In the genomic region with DNA sequence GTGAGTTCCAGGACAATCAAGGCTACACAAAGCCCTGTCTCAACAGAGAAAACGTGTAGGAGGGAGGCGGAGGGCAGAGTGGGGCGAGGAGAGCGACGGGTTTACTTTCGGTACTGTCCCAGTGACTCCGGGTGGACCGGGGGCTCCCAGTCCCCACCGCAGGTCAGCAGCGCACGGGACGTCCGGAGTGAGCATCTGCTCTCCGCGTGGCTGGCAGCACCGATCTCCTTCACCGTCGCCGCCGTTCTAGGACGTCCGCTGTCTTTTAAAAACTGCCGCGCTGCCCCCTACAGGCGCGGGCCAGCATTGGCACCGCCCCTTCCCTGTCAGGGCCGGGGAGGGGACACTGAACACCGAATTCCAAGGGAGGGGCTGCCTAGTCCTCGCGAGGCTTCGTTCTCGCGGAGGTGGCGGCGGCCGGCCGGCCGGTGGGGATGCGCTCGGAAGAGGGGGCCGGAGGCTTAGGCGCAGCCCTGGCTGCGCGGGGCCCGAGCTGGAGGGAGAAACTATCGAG, we compare ENCODE assay signal across 8 mouse cellular contexts. TPM values are rescaled to one million over a fixed set of nuclear protein-coding genes. Genes with fewer than 3 reads are reported as not detected.
DNase-seq lines count a peak whose midpoint lies in the region; ATAC-seq lines count a peak whose summit lies in the region.

TSS of gene Upf3a (plus strand) at position 366 of the 514 bp plus-strand sequence.

- WGBS in hindbrain, embryonic 16.5 days, result under 1% methylated on average over 43 of the region's 47 CpGs
- under 1% methylated on average over 47 of the region's 47 CpGs for WGBS in macrophage (ENCODE audit: missing documents)

- H3K9ac ChIP-seq in hindbrain, embryonic 16.5 days (ENCODE audit: low read depth, low read length), result peak within 1 kb of the TSS; percentile 98

- peaks cover 7% of the 10 kb centered on the region for H3K4me1 ChIP-seq in hindbrain, embryonic 16.5 days (ENCODE audit: control insufficient read depth, insufficient read depth, low read depth, low read length)

- H3K79me2 ChIP-seq in macrophage (ENCODE audit: inconsistent target), result peaks cover 9% of the 10 kb centered on the region; the same call in 1 of the 2 replicates

- no peaks in the 10 kb centered on the region for H3K27me3 ChIP-seq in hindbrain, embryonic 16.5 days (replicated peaks; ENCODE audit: control insufficient read depth, insufficient read depth, low read length)

- H3K4me3 ChIP-seq in hindbrain, embryonic 16.5 days (ENCODE audit: low read length), result peak within 1 kb of the TSS; percentile 72
- H3K4me3 ChIP-seq in macrophage (ENCODE audit: inconsistent target), result peak within 1 kb of the TSS; percentile 59

- peaks cover 16% of the 10 kb centered on the region for H3K36me3 ChIP-seq in hindbrain, embryonic 16.5 days (ENCODE audit: control insufficient read depth, insufficient read depth, low read length)
- H3K36me3 ChIP-seq in macrophage (ENCODE audit: inconsistent target), result peaks cover 17% of the 10 kb centered on the region

- H3K4me2 ChIP-seq in hindbrain, embryonic 16.5 days (ENCODE audit: low read length), result peak within 1 kb of the TSS; percentile 93

- ATAC-seq in hindbrain, embryonic 16.5 days, result peak; percentile 95

- peak; percentile 93 for DNase-seq in T-cell, adult 2 months (ENCODE audit: low spot score)
- peak; percentile 83 to 88 for DNase-seq in cerebellum, postnatal 36 days
- peak; percentile 91 for DNase-seq in gastrocnemius, adult 18-20 months (ENCODE audit: low spot score)
- peak; percentile 79 to 89 for DNase-seq in left cerebral cortex, adult 18-20 months (ENCODE audit: low spot score in 2 of 2)
- peak; percentile 93 for DNase-seq in right cerebral cortex, adult 18-20 months
- DNase-seq in urinary bladder, postnatal 10 days (ENCODE audit: low spot score), result peak; percentile 66

- peak within 1 kb of the TSS; percentile 100 for H3K27ac ChIP-seq in hindbrain, embryonic 16.5 days (ENCODE audit: low read depth, low read length)
- no peak within 1 kb of the TSS for H3K27ac ChIP-seq in macrophage

- H3K9me3 ChIP-seq in hindbrain, embryonic 16.5 days (ENCODE audit: control insufficient read depth, low read length), result no peaks in the 10 kb centered on the region

RNA-seq across cellular contexts. Expression of gene Upf3a, which starts in this region (rescaled TPM):
- 10 to 100 TPM in 1 of 2 experiments, 1 to 10 TPM in 1; 8.2 to 10.3 TPM for total RNA-seq in gastrocnemius, adult 18-20 months (2021)
- 40.4 and 40.8 TPM in 2 replicates for polyA plus RNA-seq in hindbrain, embryonic 16.5 days (2015; fragmentation: Nextera tagmentation; extraction: Ambion mirVana)
- total RNA-seq in left cerebral cortex, adult 18-20 months (2021), result 10 to 100 TPM; 32.6 to 34.0 TPM
- total RNA-seq in macrophage (2018; cell fraction: chromatin; rRNA removed), result 10 to 100 TPM; 20.4 to 43.1 (median 33.8) TPM
- 10 to 100 TPM; 15.4 to 22.3 (median 19.0) TPM for total RNA-seq in macrophage (2018; cell fraction: cytosol; rRNA removed)
- 10 to 100 TPM; 18.0 to 37.3 (median 24.5) TPM for total RNA-seq in macrophage (2018; cell fraction: nucleus; rRNA removed)
- polyA plus RNA-seq in macrophage (2018), result 16.4 to 33.4 TPM (median 21.5 TPM) in 3 replicates
